Mouse (Mus musculus): ENCODE measurements around the gene Rbms3.

Gene Rbms3

DNA sequence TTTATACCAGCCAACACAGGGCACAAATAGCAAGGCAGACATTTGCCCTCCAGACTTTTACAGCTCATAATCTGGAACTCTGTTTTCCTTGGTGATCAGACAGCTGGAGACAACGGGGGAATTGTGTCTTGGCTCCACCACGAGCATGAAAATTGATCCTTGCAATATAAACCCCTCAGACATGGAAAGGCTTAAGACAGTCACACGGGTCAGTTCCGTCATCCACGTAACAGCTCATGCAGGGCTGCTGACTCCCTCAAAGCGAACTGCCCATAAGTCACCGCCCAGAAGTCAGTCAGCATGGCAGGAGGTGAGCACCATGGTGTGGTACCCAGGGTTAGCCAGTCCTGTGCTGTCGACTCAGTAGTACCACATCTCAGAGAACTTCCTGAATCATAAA, 794.8 kb downstream of the Rbms3 start:
- no peak for DNase-seq (ENCODE audit: low read depth)

DNA sequence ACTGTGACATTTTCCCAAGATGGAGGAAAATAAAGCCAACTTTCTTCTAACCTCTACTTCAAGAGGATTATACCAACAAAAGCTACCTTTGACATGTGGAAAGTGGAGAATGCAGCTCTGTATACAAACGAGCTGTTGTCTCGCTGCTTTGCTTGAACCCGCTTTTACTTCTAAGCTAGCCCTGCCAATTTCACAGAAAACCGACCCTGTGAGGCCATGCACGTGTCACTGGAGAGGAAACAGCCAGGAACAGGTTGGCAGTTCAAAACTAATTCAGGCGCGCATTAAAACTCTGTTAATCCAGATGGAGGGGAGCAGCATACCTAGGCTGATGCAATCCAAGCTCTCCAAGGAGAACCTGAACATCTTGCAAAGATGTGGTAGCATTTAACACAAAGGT, 796.0 kb downstream of the Rbms3 start:
- DNase-seq (ENCODE audit: low read depth): no peak

DNA sequence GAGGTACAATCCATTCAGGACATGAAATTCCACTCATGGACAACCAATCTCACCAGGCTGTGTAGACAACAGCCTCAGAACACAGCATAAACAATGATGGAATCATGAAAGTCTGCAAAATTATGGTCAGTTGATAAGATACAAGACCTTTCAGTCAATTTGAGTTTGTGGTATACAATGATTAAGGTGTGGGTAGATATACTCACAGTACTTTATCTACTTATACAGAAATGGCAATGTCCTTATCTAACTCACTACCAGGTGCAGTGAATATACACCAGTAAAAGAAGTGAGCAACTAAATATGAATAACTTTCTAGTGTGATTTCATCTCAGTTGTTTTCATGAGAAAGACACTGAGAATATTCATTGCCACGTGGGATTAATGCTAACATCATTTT, 796.9 kb downstream of the Rbms3 start:
- no peak for DNase-seq (ENCODE audit: low read depth)

DNA sequence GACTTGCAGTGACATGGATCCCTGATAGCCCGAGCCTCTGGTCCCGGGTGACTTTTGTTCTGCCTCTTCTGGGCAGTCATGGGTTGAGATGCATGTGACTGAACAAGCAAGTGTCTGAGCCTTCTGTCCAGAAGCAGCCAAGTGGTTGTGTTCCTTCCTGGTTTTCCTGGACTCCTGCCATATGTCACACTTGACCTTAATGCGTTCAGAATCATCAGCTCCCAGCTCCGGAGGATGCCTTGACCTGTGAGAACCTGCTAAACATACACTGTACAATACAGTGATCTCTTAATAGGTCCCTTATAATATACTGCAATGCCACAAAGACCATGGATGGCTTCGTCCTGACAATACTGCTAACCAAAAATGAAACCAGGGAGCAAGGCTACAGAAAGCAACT, 798.3 kb downstream of the Rbms3 start:
- no peak for DNase-seq (ENCODE audit: low read depth)

DNA sequence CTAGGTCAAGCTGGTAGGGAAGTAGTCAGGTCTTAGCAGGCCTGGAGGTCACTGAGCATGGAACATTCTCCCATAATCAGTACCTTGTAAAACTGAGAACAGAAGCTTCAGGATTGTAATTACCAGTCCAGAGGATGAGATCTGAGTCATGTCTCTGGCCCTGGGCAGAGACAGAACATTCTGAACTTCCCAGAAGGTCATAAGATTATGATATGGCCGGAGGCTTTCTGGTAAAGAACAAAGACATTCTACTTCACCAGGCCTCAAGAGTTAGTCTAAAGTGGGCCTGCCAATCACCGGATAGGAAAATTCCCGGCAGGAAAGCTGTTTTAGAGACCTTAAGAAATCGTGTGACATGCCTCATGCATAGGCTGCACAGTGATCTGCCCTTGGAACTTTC, 799.8 kb downstream of the Rbms3 start:
- DNase-seq (ENCODE audit: low read depth): no peak

DNA sequence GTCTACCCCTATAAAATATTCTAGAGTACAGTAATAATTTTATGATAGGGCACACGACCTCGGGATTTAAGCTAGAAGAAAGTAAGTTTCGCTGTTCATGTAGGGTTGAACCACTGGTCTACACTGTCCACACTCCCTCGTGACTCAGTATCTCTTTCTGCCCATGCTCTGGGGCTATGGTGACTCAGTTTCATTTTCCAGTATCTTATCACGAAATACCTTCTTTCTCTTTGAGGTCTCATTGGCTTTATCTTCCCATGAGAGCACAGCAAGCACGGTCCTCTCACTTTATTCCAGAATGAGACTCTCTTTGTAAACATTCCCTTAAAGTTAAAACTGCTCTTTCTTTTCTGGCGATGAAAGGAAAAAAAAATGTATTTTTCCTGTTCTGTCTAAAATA, 808.1 kb downstream of the Rbms3 start:
- no peak for DNase-seq (ENCODE audit: low read depth)

DNA sequence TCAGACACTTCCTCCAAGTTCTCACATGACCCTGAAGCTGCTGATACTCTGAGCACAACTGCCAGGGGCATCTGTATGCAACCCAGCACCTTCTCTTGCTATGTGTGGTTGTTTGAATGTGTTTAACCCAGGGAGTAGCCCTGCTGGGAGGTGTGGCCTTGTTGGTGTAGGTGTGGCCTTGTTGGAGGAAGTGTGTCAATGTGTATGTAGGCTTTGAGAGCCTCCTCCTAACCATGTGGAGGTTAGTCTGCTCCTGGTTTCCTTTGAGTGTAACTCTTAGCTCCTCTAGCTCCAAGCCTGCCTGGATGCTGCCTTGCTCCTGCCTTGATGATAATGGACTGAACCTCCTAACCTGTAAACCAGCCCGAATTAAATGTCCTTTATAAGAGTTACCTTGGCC, 812.5 kb downstream of the Rbms3 start:
- no peak for DNase-seq (ENCODE audit: low read depth)

DNA sequence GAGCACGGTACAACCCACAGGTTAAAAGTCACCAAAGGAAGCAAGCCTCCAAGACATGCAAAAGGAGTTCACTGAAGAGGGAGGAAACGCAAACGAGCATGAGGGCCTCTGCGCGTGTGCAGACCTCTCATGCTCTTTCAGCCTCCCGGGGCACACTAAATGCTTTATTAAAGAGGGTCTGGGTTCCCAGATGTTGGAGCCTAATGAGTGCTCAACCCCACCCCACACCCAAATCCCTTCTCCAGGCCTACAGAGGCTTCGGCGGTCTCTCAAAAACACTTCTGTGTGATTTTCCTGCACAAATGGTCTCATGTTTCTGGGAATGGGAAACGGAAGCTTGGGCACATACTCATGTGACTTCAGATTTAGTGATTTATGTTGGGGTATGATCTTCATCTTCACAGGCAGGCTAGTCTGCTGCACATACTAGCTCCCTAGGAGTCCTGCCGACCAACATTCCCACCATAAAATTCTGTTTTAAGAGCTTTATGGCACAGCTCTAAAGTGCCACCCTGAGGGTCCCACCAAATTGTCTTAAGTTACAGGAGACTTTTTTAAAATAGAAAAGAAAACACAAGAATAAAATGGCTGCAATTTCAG, 815.1 kb downstream of the Rbms3 start:
- no peak for DNase-seq (ENCODE audit: low read depth)

DNA sequence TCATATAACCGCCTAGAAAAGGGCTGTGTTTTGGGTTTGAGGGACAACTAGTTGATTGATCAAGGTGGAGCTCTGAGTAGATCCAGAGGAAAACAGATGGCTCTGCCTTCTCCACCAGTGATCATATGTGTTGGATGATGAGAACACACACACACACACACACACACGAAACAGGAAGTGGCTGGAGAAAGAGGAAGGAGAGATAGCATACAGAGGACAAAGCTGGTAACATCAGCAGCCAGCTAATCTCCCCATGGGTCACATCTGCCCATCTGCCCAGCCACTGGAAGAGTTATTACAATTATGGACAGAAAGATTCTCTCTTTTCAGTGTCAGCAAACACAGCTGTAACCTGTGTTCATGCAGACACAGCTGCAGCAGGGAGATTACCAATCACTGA, 816.3 kb downstream of the Rbms3 start:
- no peak for DNase-seq (ENCODE audit: low read depth)

DNA sequence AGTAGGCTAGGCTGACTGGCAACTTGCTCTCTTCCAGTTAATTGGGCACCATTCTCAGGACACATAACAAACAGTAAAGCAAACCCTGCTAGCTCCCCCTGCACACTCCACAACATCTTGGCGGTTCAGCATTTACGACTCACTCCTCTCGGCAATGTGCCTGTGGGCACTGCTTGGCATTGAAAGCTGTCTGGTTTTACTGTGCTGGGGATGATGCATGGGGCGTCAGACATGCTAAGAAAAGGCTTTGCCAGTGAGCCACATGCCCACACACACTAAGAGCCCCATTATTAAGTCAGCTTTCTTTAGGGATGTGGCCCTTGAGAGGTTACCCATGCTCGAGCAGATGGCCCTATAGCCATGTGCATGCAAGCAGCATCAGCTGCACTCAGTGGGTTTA, 820.5 kb downstream of the Rbms3 start:
- no peak for DNase-seq (ENCODE audit: low read depth)

DNA sequence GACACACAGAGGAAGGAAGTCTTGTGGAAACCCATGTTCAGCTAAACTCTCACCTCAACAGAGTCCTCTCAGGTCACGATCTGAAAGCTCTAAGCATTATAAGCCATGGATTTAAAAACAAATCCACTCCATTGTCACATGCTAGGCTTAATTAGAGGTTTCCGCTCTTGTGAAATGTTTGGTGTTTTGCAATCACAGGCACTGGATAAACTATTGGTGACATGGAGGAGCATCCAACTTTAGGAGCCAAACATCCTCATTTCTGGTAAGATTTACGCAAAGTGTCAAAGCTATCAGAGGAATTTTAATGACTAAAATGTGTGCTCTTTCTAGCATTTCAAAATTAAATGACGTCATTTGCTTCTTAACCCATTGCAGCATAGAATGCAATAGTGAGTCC, 821.3 kb downstream of the Rbms3 start:
- no peak for DNase-seq (ENCODE audit: low read depth)

DNA sequence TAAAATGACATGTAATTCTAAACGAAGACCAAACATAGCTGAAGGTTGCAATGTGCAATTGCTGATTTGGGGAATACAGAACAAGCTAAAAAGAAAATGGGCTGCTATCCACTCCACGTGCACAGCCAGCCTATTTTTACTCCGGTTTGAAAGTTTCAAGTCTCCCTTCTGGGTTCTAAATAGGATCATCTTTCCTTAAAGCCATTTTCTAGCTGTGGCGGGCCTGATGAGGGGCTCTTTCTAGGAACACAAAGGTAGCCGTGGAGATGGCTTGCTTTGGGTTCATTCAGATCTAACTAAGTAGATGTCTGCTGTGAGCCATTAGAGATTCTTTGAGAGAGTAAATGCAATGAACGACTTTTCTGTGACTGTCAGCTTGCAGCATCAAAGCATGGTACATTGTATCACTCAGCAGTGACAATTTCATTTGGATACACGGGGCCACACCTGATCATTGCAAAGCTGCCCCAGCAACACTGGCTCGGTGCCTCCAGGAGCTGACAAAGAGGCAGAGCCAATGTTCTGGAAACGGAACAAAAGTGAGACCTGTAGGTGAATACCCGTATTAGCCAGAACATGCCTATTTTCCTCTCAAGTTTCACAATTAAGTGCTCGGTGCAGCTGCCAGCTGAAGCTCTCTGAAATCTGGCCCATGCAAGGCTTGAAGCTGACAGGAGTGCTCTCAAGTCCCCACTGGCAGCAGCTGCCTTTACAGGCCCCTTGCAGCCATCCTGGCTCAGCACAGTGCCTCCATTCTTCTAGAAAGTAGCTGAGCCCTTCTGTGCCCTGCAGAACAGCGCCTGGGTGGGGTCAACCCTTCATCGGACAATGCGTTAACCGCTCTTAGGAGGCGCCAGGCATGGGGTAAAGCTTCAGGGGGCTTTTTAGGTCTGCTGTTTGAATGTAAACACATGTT, 822.3 kb downstream of the Rbms3 start:
- DNase-seq (ENCODE audit: low read depth): no peak

DNA sequence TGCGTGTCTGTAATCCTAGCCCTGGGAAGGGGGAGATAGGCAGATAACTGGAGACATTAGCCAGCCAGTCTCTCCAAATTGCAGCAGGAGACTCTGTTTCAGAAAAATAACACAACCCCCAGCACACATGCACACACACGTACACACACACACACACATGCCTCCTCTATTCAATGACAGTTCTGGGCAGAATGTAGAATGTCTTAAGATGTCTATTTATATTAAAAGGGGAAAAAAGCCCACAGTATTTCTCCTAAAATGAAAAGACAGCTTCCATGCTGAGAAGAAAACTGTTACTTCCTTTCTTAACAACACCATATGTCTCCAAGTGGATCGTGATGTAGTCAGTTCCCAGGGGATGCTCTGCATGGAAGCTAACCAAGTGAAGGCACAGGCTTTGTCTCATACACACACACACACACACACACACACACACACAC, 826.4 kb downstream of the Rbms3 start:
- DNase-seq (ENCODE audit: low read depth): no peak

DNA sequence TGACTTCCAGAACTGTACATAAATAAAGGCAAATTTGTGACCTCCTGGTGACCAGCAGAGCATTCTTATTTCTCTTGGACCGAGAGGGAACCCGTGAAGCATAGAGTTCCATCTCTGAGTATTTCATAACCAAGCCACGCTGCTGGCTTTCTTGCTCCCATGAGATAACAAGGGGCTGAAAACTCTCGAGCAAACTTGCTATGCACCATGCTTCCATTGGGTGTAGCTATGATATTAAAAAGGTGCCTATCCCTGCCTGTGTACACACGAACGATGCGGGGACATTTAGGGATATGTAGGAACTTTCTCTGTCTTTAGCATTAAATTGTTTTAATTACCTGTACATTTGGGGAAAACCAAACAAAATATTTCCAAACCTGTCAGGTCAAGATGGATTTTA, 827.1 kb downstream of the Rbms3 start:
- no peak for DNase-seq (ENCODE audit: low read depth)

DNA sequence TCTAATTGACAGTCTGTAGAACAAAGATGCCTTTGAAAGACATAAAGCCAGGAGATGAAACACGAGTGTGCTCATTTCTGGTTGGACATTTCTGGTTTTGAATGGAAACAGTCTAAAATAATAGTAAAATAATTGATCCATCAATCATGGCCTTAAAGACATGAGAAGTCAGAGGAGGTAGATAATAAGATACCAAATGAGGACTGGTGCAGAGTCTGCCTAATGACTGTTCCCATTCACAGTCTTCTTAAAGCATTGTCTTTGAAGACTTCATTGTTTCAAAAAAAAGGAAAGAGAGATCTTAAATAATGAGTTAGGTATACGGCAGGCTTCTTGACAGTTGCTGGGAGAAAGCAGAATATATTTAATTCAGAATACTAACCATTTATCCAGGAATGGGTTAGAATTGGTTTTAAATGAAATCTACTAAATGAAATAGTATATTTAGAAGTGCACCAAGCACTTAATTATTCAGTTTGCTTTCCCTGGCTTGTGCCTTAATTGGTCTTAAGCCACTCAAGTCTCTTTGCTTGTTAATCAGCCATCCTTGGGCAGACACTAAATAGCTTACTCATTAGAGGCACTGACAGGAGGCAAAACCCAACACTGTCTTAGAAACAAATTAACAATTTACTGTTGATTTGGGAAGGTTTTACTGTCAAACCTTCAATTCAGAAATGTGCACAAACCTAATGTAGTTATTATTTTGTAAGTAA, 834.3 kb downstream of the Rbms3 start:
- DNase-seq (ENCODE audit: low read depth): no peak

DNA sequence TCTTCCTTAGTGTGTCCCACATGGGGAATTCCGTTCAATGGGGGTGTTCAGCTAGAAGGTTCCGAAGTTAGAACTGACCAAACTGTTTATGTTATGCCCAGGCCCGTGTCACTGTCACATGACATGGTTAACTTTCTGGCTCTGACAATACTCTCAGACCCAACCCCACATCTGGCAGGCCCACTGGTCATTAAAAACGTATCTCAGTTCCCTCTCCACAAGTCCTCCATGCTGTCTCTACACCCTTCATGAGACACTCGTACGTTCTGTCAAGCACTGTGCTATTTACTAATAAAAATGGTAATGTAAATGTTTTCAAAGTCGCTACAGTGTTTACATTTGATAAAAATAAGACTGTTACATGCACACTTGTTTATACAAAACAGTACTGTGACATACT, 837.9 kb downstream of the Rbms3 start:
- DNase-seq (ENCODE audit: low read depth): no peak

DNA sequence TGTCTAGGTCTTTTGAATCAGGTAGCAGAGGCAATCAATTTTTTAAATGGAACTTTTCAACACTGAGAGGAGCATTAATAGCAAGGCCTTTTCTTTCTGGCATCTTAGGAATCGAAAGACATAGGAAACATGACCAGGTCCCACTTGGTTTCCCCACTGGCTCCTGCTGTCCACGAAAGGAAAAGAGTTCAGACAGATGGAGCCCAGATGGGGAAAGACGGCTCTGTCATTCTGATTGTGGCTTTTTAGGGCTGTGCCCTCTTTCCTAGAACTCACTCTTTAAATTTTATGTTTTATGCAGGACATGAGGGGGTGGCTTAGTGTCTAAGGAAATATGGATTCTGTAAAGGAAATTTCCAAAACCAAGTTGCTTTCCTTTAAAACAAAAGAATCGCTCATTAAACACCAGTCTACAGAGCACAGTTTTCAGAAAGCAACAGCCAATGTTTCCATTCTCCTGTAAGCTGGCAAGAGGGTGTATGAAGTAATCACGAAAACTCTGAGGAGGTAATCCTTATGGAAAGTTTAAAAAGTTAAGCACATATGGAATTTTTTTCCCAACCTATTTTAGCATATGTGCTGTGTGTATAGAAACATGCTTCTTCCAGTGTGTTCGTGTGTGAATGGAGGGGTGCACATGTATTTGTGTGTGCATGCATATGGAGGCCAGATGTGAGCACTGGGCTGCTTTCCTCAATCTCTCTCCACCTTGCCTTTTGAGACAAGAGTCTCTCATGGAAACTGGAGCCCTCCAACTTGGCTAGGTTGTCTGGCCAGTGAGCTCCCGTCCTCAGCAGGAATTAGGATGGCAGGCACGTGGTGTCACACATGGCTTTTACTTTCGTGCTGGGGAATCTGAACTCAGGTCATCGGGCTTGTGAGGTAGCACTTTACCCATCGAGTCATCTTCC, 843.3 kb downstream of the Rbms3 start:
- no peak for DNase-seq (ENCODE audit: low read depth)

DNA sequence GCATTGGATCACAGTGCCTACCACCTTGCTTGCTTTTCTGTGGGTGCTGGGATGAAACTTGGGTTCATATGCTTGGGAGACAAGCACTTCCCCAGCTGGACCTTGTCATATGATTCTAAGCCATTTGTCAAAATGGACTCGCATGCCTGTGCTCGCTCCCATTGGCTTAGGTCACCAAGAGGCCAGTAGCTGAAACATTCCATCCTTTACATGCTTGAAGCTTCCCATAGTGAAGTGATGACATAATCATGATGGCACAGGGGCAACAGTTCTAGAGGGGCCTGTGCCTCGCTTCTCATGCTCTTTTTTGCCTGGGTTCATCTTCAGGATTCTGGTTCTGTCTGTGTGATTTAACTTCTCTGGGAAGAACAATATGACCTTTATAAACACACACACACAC, 857.9 kb downstream of the Rbms3 start:
- no peak for DNase-seq (ENCODE audit: low read depth)

DNA sequence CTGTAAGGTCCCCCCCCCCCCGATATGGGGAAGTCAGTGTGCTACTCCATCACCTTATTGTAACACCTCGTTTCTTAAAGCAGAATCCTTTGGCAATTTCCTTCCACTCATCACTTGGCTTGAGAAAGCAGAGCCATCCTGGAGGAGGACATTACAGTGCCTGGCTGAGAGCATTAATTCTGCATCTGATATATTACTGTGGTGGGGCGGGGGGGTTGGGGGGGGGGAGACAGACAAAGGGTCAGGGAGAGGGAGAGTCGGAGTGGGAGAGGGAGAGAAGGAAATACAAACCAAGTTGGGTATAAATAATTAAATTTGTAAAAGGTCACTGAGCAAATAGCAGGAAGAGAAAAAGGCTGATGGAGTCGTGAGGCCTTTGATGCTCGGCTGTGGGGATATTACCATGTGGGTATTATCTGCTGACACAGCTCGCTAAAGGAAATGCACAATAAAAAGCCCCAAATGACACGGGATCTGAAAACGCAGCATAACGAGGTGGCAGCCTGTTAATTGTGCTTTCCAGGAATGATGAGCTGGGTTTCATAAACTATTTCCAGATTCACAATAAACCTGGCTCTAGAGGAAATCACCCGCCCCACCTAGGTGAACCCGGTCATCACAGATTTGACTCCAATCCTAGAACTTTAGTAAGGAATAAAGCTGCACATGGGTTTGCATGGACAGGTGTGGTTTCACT, 860.2 kb downstream of the Rbms3 start:
- DNase-seq (ENCODE audit: low read depth): no peak

DNA sequence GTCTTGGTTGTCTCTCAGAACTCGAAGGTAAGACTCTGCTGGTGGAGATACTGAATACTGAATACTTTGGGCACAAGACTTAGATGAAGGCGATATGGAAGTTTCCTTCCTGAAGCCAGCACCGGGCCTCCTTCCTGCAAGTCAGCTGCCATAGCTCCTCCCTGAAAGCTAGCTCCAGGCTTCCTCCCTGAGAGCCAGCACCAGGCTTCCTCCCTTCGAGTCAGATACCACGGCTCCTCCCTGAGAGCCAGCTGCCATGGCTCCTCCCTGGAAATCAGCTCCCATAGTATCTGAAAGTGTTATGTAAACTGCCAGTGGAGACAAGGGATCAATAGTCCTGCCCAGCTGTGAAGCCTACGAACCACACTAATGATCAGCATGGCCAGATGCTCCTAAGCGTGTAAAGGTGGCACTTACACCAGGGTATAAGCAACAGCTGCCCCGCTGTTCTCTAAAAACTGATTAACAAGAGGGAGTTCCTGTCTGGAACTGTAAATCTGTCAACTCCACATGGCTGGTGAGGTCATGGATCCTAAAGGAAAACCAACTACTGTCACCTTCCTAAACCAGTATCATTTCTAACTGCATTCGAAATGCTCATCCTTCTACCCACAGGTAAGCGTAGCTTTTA, 867.2 kb downstream of the Rbms3 start:
- DNase-seq (ENCODE audit: low read depth): no peak
